ENCODE assay signal across 19 mouse cellular contexts in genomic region chr5:8736389-8736788, GRCm38 (mm10).
"Had no signal": no experiment of that assay in that cellular context is flagged by ENCODE, and none has a peak within 500 bp of the region (broad histone marks: within the 10 kb centered on the region; RNA-seq: fewer than 3 reads in every experiment).

No protein-coding gene starts in this region.

- DNase-seq: liver, postnatal 0 days; lung, postnatal 10 days; lung, postnatal 4 days; midbrain, embryonic 14.5 days; retina, postnatal 1 day; right cerebral cortex, adult 18-20 months; right cerebral cortex, postnatal 25 days; right cerebral cortex, postnatal 4 days; spleen, adult 18-20 months; thymus, adult 18-20 months; thymus, postnatal 14 days; thymus, postnatal 36 days had no signal

- H3K27ac ChIP-seq: midbrain, embryonic 10.5 days; midbrain, embryonic 12.5 days; neural tube, embryonic 13.5 days; neural tube, embryonic 15.5 days had no signal

- H3K9me3 ChIP-seq: midbrain, embryonic 10.5 days; midbrain, embryonic 12.5 days; neural tube, embryonic 13.5 days; neural tube, embryonic 15.5 days had no signal

- ATAC-seq: midbrain, embryonic 16.5 days had no signal

- H3K4me3 ChIP-seq: midbrain, embryonic 10.5 days; midbrain, embryonic 12.5 days; myocyte; neural tube, embryonic 13.5 days; neural tube, embryonic 15.5 days had no signal

- H3K4me1 ChIP-seq: midbrain, embryonic 10.5 days; midbrain, embryonic 12.5 days; neural tube, embryonic 13.5 days; neural tube, embryonic 15.5 days had no signal

- H3K9ac ChIP-seq: liver, postnatal 0 days; lung, embryonic 14.5 days; midbrain, embryonic 12.5 days; neural tube, embryonic 13.5 days; neural tube, embryonic 15.5 days had no signal

- H3K4me2 ChIP-seq: lung, embryonic 14.5 days; midbrain, embryonic 12.5 days; neural tube, embryonic 13.5 days; neural tube, embryonic 15.5 days had no signal

- H3K27me3 ChIP-seq: midbrain, embryonic 12.5 days; neural tube, embryonic 13.5 days; neural tube, embryonic 15.5 days had no signal

- H3K36me3 ChIP-seq: midbrain, embryonic 10.5 days; midbrain, embryonic 12.5 days; neural tube, embryonic 13.5 days; neural tube, embryonic 15.5 days had no signal
